Mouse (Mus musculus): ENCODE measurements around the gene Actr3b. TPM values are rescaled to one million over a fixed set of nuclear protein-coding genes. Genes with fewer than 3 reads are reported as not detected.
"Not testable (repeated sequence)": the region's sequence is repeated elsewhere in the genome, so short reads cannot be mapped to it uniquely, and the experiment has no call there.

Gene Actr3b
- total RNA-seq, 2 experiments from 2014 or later, result 2.5 TPM; not detected in 1

- ATAC-seq (replicated peaks; ENCODE audit: low FRiP score, poor library complexity, severe bottlenecking), result not testable (repeated sequence)
These were observed 116.1 kb downstream of the Actr3b start for GRCm38 (mm10) chr5:25875927-25876326.

DNA sequence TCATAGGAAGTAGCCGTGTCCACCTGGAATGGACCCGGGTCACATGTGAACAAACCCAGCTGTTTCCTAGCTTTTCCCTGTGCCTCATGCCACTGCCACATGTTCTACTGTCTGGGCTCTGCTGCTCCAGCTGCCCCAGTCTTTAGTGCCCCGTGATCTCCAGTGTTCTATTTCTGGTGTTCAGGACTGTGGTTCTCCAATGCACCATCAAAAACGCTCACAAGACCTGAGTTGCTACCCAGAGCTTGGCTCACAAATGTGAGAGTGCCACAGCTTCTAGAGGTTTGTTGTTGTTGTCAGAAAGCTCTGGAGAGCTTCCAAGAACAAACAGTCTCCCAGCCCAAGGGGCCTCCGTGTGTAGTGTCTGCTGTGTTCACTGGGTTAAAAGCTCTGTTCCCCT is 117.5 kb downstream of the Actr3b start:
- ATAC-seq (replicated peaks; ENCODE audit: low FRiP score, poor library complexity, severe bottlenecking), result no peak

GRCm38 (mm10) chr5:25877996-25878395 is 118.2 kb downstream of the Actr3b start:
- no peak for ATAC-seq (replicated peaks; ENCODE audit: low FRiP score, poor library complexity, severe bottlenecking)

DNA sequence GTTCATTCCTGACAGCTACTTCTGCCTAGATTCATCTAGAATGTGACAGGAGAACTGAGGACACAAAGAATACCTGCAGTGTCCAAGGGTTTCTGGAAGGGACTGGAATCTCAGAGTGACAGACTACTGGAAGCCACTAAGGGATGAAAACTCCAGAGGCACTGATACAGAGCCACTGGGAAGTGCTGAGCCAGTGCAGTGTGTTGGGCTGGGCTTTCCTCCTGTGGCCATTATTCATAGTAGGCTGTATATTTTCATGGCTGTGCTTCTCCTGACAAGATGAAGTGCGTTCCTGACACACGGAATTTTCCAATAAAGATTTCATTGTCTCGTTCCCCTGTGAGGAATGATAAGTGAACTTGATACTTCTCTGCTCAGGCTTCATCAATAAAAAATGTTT is 126.9 kb downstream of the Actr3b start:
- ATAC-seq (replicated peaks; ENCODE audit: low FRiP score, poor library complexity, severe bottlenecking), result no peak

DNA sequence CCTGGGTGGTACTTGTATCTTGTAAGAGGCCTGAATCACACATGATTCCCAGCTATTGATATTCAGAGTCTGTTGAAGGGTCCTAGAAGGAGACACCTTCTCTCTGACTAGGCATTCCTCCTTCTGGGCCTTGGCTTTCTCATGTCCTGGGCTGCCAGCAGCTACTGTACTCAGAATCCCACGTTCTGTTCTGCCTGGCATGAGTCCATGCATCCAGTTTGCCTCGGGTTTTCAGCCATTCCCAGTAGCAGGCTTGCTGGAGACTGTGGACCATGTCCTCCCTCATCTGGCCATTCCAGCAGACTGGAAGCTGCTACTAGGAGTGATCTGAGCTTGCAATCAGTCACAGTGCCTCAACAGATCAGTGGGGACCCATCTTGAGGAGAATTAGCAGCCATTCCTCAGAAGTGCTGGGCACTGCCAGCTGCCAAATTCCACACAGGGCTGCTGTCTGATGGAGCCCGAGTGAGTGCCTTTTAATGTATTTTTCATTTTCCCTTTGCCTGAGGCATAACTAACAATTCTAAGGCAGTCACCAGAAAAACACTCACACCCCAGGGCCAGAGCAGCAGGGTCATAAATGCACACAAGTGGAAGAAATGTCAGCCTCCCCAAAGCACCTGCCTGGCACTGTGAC is 130.1 kb downstream of the Actr3b start:
- no peak for ATAC-seq (replicated peaks; ENCODE audit: low FRiP score, poor library complexity, severe bottlenecking)

- no peak for ATAC-seq (replicated peaks; ENCODE audit: low FRiP score, poor library complexity, severe bottlenecking)
These were observed 131.5 kb downstream of the Actr3b start for GRCm38 (mm10) chr5:25891321-25891720.

Other genes starting within 250 kb of the Actr3b start
- not detected in 2 replicates for gene Cct8l1, start 243.9 kb upstream of the Actr3b start, total RNA-seq (2015; ENCODE audit: low replicate concordance)
- not detected in 2 replicates for gene Cct8l1, start 243.9 kb upstream of the Actr3b start, total RNA-seq (2017; ENCODE audit: low replicate concordance)
- gene Xrcc2, start 54.2 kb upstream of the Actr3b start, total RNA-seq (2015; ENCODE audit: low replicate concordance), result 1.2 and 5.2 TPM in 2 replicates
- 5.9 and 6.3 TPM in 2 replicates for gene Xrcc2, start 54.2 kb upstream of the Actr3b start, total RNA-seq (2017; ENCODE audit: low replicate concordance)
- not detected in 2 replicates for gene Gm21663, start 182.4 kb downstream of the Actr3b start, total RNA-seq (2015; ENCODE audit: low replicate concordance)
- not detected in 2 replicates for gene Gm21663, start 182.4 kb downstream of the Actr3b start, total RNA-seq (2017; ENCODE audit: low replicate concordance)
- not detected in 2 replicates for gene Gm21671, start 194.4 kb downstream of the Actr3b start, total RNA-seq (2015; ENCODE audit: low replicate concordance)
- not detected in 2 replicates for gene Gm21671, start 194.4 kb downstream of the Actr3b start, total RNA-seq (2017; ENCODE audit: low replicate concordance)
- gene Gm21680, start 212.7 kb downstream of the Actr3b start, total RNA-seq (2015; ENCODE audit: low replicate concordance), result not detected in 2 replicates
- gene Gm21680, start 212.7 kb downstream of the Actr3b start, total RNA-seq (2017; ENCODE audit: low replicate concordance), result not detected in 2 replicates
- not detected in 2 replicates for gene Gm21698, start 228.7 kb downstream of the Actr3b start, total RNA-seq (2015; ENCODE audit: low replicate concordance)
- gene Gm21698, start 228.7 kb downstream of the Actr3b start, total RNA-seq (2017; ENCODE audit: low replicate concordance), result not detected in 2 replicates
- not detected in 2 replicates for gene Gm1979, start 244.8 kb downstream of the Actr3b start, total RNA-seq (2015; ENCODE audit: low replicate concordance)
- not detected in 2 replicates for gene Gm1979, start 244.8 kb downstream of the Actr3b start, total RNA-seq (2017; ENCODE audit: low replicate concordance)